ENCODE assay signal across 7 mouse cellular contexts in genomic region chr8:57653056-57653767, GRCm38 (mm10). TPM values are rescaled to one million over a fixed set of nuclear protein-coding genes. Genes with fewer than 3 reads are reported as not detected.
DNase-seq lines count a peak whose midpoint lies in the region; ATAC-seq lines count a peak whose summit lies in the region.

No protein-coding gene starts in this region.

- H3K36me3 ChIP-seq in forebrain, embryonic 13.5 days (ENCODE audit: poor library complexity, severe bottlenecking) = no peaks in the 10 kb centered on the region
- H3K36me3 ChIP-seq in hindbrain, embryonic 11.5 days (ENCODE audit: control insufficient read depth, insufficient read depth, low read length) = no peaks in the 10 kb centered on the region
- H3K36me3 ChIP-seq in limb, embryonic 12.5 days = no peaks in the 10 kb centered on the region
- no peaks in the 10 kb centered on the region for H3K36me3 ChIP-seq in midbrain, embryonic 12.5 days

- H3K27ac ChIP-seq in brown adipose tissue, adult 24 weeks (replicated peaks; ENCODE audit: low read depth, low read length) = 0 out of 2 replicates have a peak overlapping the region, but pooled peaks have one; percentile 15
- H3K27ac ChIP-seq in forebrain, embryonic 13.5 days = no peak overlapping the region
- peak overlapping the region; percentile 93; the same call in 1 of the 2 replicates for H3K27ac ChIP-seq in hindbrain, embryonic 11.5 days (ENCODE audit: low read depth, low read length)
- H3K27ac ChIP-seq in limb, embryonic 12.5 days = peak overlapping the region; percentile 99
- peak overlapping the region; percentile 92 for H3K27ac ChIP-seq in midbrain, embryonic 12.5 days (replicated peaks)

- peak overlapping the region; percentile 91 for H3K9ac ChIP-seq in forebrain, embryonic 13.5 days
- H3K9ac ChIP-seq in hindbrain, embryonic 11.5 days (ENCODE audit: low read depth, low read length) = peak overlapping the region; percentile 95
- H3K9ac ChIP-seq in limb, embryonic 12.5 days (replicated peaks) = peak overlapping the region; percentile 94
- H3K9ac ChIP-seq in midbrain, embryonic 12.5 days (replicated peaks) = peak overlapping the region; percentile 95

- H3K4me3 ChIP-seq in brown adipose tissue, adult 24 weeks (ENCODE audit: insufficient read depth, low read depth, low read length) = peak overlapping the region; percentile 73
- H3K4me3 ChIP-seq in forebrain, embryonic 13.5 days = peak overlapping the region; percentile 91
- H3K4me3 ChIP-seq in hindbrain, embryonic 11.5 days (ENCODE audit: low read depth, low read length) = peak overlapping the region; percentile 90
- H3K4me3 ChIP-seq in limb, embryonic 12.5 days (replicated peaks) = peak overlapping the region; percentile 89
- H3K4me3 ChIP-seq in midbrain, embryonic 12.5 days = peak overlapping the region; percentile 90

- no peaks in the 10 kb centered on the region for H3K4me1 ChIP-seq in brown adipose tissue, adult 24 weeks (ENCODE audit: control insufficient read depth, insufficient read depth, insufficient read length, low read length)
- peaks cover 20% of the 10 kb centered on the region for H3K4me1 ChIP-seq in forebrain, embryonic 13.5 days
- no peaks in the 10 kb centered on the region for H3K4me1 ChIP-seq in hindbrain, embryonic 11.5 days (replicated peaks; ENCODE audit: control insufficient read depth, insufficient read depth, low read length)
- H3K4me1 ChIP-seq in limb, embryonic 12.5 days (replicated peaks) = peaks cover 22% of the 10 kb centered on the region
- H3K4me1 ChIP-seq in midbrain, embryonic 12.5 days = peaks cover 15% of the 10 kb centered on the region

- DNase-seq in NIH3T3 (ENCODE audit: low read depth) = peak; percentile 56
- peak; percentile 74 for DNase-seq in hindbrain, embryonic 11.5 days (ENCODE audit: low spot score)
- DNase-seq in spleen, postnatal 10 days (ENCODE audit: low spot score in 2 of 2) = peak; percentile 28 to 44

- peak; percentile 72 for ATAC-seq in forebrain, embryonic 13.5 days
- ATAC-seq in hindbrain, embryonic 11.5 days (ENCODE audit: low FRiP score) = peak; percentile 80
- peak; percentile 83 for ATAC-seq in limb, embryonic 12.5 days (ENCODE audit: insufficient number of reproducible peaks, insufficient read depth, low FRiP score, low TSS enrichment, low read depth)
- ATAC-seq in midbrain, embryonic 12.5 days (ENCODE audit: low FRiP score, low read depth) = peak; percentile 81

- H3K27me3 ChIP-seq in forebrain, embryonic 13.5 days = peaks cover 3% of the 10 kb centered on the region; the same call in 1 of the 2 replicates
- H3K27me3 ChIP-seq in hindbrain, embryonic 11.5 days (ENCODE audit: control insufficient read depth, insufficient read depth, low read length) = no peaks in the 10 kb centered on the region
- H3K27me3 ChIP-seq in limb, embryonic 12.5 days = no peaks in the 10 kb centered on the region
- peaks cover 12% of the 10 kb centered on the region for H3K27me3 ChIP-seq in midbrain, embryonic 12.5 days

- WGBS in forebrain, embryonic 13.5 days = under 1% methylated on average over 26 of the region's 38 CpGs
- 2% methylated on average over 16 of the region's 38 CpGs for WGBS in hindbrain, embryonic 11.5 days
- WGBS in limb, embryonic 12.5 days = under 1% methylated on average over 28 of the region's 38 CpGs
- WGBS in midbrain, embryonic 12.5 days = 3% methylated on average over 28 of the region's 38 CpGs

- H3K9me3 ChIP-seq in forebrain, embryonic 13.5 days (replicated peaks) = no peaks in the 10 kb centered on the region
- H3K9me3 ChIP-seq in hindbrain, embryonic 11.5 days (ENCODE audit: control insufficient read depth, low read length) = no peaks in the 10 kb centered on the region
- H3K9me3 ChIP-seq in limb, embryonic 12.5 days = no peaks in the 10 kb centered on the region
- no peaks in the 10 kb centered on the region for H3K9me3 ChIP-seq in midbrain, embryonic 12.5 days

- peak overlapping the region; percentile 91 for H3K4me2 ChIP-seq in forebrain, embryonic 13.5 days
- peak overlapping the region; percentile 92 for H3K4me2 ChIP-seq in hindbrain, embryonic 11.5 days (replicated peaks; ENCODE audit: low read depth, low read length)
- H3K4me2 ChIP-seq in limb, embryonic 12.5 days = peak overlapping the region; percentile 81
- H3K4me2 ChIP-seq in midbrain, embryonic 12.5 days (replicated peaks) = peak overlapping the region; percentile 94

RNA-seq across cellular contexts. Expression of gene Galnt7, which starts 0.4 kb away (rescaled TPM):
- 0.79 and 0.96 TPM in 2 replicates for polyA plus RNA-seq in brown adipose tissue, adult 24 weeks (2012; ENCODE audit: insufficient read depth, insufficient read length, missing spikeins)
- polyA plus RNA-seq in forebrain, embryonic 13.5 days (2015; fragmentation: Nextera tagmentation; extraction: Ambion mirVana) = 10.6 and 14.7 TPM in 2 replicates
- polyA plus RNA-seq in hindbrain, embryonic 11.5 days (2014; fragmentation: Nextera tagmentation; extraction: Ambion mirVana) = 17.3 and 19.3 TPM in 2 replicates
- 15.8 and 16.7 TPM in 2 replicates for polyA plus RNA-seq in limb, embryonic 12.5 days (2016; fragmentation: Nextera tagmentation; extraction: Ambion mirVana)
- polyA plus RNA-seq in midbrain, embryonic 12.5 days (2016; fragmentation: Nextera tagmentation; extraction: Ambion mirVana) = 14.5 and 15.0 TPM in 2 replicates
